Mouse (Mus musculus) kidney, adult 2 months (tissue): Measurements from ENCODE around the gene Ifitm10.

Experiments
- CTCF ChIP-seq: fragments of 200-500 bp; conservative IDR thresholded peaks from 2 replicates; pipeline ENCODE4 v1.5.1; 2011; ENCODE audit warnings: low read depth, mild to moderate bottlenecking, control low read depth, low read length, moderate library complexity, mixed read lengths; ENCODE audit not compliant: insufficient read depth, insufficient read length
- POLR2A ChIP-seq: fragments of 200-500 bp; IDR thresholded peaks from one replicate; pipeline ENCODE4 v1.6.1; 2011; ENCODE audit warnings: low read depth, low read length, control low read depth

GRCm38 (mm10) chr7:142368856-142369255 lies 4.7 kb downstream of the Ifitm10 start:
- TF ChIP-seq POLR2A: no peak
- no peak for TF ChIP-seq CTCF
